Mouse (Mus musculus) cerebral cortex, adult 2 months (tissue): ENCODE data around the gene S100a11.

Source experiments
- WGBS: fragments of 180-500 bp; shearing (Covaris S2); methylation state at CpG from one replicate; pipeline ENCODE4 v1.1.7; 2018; 5-methylcytosine and 5-hydroxymethylcytosine counted together

S100a11 gene

DNA sequence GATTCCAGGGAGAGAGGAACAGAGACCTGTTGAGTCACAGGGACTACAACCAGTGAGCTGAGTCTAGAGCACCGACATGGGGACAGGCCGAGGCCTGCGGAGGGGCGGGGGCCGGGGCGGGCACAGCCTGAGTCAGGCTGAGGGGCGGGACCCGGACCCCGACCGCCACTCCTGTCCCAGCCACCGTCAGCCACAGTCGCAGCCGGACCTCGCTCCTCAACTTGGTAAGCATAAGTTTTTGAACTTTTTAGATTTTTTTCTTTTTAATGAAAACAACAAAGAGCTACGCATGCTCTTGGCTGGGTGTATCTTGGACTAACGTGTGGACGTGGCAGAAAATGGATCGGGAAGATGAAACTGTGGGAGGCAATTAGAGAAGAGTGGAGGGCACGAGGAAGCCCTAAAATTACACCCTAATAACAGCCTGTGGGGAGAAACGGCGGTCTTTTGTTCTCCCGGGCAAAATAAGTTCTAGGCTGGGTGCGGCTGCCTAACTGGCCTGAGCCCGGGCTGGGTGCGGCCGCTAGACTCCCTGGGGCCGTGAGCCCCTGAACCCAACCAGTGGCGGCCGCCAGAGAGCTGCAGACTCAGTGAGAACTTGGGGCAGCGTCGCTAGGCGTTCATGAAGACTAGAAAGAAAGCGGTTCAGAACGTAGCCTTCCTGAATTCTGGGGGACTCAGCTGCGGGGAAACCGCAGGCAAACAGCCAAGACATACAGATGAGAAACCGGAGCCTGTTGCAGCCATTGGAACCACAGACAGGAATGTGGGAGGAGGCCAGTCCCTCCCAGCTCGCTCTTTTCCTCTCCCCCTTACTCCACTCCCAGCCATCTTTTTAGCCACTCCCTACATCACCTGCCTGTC is at the start of gene S100a11:
S100a11 (plus strand) TSS at position 159 of the 864 bp plus-strand sequence.
- WGBS: 5% methylated on average over 38 of the region's 38 CpGs

DNA sequence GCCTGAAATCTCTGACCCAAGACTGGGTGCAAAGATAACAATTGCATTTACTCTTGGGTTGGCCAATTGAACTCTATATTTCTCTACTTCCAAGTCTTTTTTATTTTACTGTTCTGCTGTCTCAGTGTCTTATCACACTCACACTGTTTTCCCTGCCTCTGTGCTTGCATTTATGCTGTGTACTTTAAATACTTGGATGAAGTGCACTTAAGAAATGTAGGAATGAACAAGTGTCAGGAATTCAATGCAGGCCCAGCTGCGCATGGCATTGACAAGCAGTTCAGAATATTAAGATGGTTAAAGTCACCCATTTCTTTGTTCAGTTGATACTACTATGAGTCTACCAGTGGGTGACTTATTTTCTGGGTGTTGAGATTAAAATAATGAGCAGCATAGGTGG is 40.2 kb upstream of the S100a11 start:
- WGBS: 90% methylated on average over 1 of the region's 1 CpGs

DNA sequence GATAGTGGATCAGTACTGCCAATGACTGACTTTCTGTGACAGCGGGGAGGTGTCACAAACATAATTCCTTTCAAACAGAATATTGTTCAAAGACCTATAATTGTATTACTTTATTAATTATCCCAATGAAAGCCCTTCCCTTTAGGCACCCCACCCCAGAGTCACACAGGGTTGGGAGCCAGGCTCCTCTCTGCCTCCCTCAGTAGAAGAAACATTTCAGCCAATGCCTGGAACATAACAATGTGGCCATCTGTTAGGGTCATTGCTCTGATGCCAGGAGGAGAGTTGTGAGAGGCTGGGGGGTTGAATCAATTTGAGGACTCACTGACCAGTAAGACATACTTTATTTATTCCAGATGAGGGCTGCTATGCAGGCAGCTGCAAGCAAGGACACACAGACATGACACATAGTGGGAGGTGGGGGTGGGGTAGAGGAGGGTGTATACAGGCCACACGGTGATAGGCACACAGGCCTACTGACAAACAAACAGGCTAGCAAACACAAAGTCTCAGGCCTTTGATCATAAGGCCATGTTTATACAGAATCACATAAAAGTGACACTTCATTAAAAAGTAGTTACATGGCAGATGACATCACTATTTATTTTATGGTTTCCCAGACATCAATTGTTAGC is 38.2 kb upstream of the S100a11 start:
- WGBS: 74% methylated on average over 2 of the region's 2 CpGs

DNA sequence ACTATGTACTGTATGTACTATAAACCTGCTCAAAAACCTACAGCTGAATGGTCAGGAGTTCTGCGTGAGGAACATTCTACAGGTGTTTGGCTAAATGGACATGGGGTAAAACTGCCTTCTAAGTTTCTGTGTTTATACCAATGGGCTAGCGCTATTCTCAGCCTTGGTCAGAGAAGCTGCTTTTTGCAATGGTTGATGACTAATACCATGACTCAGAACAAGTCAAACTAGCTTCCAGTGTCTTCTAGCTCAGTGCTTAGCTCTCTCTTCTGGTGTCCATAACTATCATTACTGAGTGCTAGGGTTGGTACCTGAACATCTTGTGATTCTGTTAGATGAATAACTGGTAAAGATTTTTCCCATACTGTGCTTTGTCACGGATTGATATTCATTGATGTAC is 34.7 kb upstream of the S100a11 start:
- 79% methylated on average over 3 of the region's 3 CpGs for WGBS

DNA sequence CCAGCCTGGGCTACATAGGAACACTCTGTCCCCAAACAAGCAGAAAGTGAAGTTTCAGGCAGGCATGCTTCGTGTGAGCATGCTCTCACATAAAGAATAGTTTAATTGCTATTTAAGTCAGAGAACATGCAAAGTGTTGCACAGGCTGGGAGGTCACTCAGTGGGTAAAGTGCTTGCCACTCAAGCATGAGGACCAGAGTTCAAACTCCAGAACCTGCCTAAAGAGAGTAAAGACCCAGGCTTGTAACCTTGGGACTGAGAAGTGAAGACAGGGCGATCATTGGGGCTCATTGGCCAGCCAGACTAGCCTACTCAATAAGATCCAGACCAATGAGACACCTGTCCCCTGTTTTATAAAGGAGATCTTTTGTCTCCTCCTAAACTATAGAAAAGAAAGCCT is 31.7 kb upstream of the S100a11 start:
- WGBS: 88% methylated on average over 2 of the region's 2 CpGs

DNA sequence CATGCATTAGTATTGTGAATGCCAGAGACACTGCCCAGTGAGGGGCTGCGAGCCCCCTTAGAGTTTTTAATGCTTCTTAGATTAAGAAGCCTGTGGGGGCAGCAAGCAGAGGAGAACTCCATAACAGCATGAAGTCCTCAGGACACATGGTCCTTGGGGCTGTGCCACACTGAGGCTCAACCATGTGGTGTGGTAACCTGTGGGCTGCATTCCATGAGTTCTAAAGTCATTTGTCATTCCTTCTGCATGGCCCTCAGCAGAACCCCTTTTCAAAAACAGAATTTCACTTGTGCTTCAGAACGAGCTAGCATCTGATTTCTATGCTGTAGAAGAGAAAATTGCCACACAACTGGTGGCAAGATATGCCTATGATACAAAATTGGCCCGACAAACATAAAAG is 28.1 kb upstream of the S100a11 start:
- 80% methylated on average over 3 of the region's 3 CpGs for WGBS

DNA sequence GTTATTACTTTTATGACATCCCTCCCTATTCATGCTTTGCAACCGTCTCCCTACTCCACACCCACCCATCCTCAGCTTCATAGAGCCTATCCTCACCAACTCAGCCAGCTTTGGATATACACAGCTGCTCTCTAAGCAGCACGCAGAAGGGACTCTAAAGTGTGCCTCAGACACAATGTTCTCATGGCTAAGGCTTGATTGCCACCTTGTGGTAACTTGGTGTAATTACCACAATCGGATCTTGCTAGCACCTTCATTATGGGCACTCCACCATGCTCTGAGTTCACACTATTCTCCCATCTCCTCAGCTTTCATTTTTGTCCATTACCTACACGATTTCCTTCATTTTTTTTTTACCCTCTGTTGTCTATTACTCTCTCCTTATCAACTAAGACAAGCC is 26.3 kb upstream of the S100a11 start:
- WGBS: under 1% methylated on average over 4 of the region's 4 CpGs

DNA sequence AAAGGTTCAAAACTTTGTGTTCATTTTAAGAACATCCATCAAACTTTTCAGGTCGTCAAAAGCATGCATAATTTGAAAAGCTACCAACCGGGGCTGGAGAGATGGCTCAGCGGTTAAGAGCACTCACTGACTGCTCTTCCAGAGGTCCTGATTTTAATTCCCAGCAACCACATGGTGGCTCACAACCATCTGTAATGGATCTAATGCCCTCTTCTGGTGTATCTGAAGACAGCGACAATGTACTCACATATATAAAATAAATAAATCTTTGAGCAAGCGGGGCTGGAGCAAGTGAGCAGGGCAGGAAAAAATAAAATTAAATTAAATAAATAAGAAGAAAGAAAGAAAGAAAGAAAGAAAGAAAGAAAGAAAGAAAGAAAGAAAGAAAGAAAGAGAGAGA is 25.5 kb upstream of the S100a11 start:
- 26% methylated on average over 5 of the region's 5 CpGs for WGBS

DNA sequence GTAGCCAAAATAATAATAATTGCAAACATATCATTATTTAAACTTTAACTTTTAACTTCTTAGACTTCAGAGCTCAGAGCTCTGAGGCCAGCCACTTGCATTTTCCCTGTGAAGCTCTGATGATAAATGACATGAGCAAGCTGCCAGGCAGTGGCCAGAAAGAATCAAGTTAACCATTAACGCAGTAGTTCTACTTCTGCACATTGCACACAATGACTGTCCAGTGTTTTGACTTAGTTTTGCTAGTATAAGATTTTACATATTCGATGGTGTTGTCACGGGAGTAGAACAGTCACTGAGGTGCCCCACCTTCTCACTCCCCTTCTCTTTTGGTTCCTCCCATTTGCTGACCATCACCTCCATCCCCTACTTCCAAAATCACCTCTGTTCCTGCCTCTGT is 23.2 kb upstream of the S100a11 start:
- 87% methylated on average over 3 of the region's 3 CpGs for WGBS

DNA sequence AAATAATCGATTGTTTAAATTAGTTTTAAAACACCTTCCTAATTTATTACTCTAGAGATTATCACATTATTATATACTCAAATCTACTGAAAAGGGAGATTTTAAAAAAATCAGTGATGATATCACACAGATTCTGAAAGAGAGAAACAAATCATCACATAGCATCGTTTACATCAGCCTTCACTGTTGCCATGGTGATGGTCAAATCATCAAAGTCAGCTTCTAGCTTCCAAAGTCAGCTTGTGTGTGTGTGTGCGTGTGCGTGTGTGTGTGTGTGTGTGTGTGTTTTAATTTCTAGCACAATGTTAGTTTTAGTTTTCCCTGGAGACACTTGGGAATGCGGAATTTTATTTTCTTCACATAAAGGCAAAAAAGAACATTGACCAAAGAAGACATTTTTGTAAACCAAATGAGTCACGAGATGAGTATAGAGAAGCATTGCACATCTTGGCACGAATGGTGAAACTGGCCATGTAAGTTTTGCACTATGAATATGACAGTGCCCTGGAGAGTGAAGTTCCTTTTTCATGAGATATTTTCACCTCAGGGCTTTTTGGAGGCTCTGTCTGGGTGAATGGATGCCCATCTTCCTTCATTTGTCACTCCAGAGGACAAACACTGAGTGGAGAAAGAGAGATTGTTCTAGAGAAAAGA is 15.6 kb upstream of the S100a11 start:
- WGBS: 65% methylated on average over 7 of the region's 7 CpGs

DNA sequence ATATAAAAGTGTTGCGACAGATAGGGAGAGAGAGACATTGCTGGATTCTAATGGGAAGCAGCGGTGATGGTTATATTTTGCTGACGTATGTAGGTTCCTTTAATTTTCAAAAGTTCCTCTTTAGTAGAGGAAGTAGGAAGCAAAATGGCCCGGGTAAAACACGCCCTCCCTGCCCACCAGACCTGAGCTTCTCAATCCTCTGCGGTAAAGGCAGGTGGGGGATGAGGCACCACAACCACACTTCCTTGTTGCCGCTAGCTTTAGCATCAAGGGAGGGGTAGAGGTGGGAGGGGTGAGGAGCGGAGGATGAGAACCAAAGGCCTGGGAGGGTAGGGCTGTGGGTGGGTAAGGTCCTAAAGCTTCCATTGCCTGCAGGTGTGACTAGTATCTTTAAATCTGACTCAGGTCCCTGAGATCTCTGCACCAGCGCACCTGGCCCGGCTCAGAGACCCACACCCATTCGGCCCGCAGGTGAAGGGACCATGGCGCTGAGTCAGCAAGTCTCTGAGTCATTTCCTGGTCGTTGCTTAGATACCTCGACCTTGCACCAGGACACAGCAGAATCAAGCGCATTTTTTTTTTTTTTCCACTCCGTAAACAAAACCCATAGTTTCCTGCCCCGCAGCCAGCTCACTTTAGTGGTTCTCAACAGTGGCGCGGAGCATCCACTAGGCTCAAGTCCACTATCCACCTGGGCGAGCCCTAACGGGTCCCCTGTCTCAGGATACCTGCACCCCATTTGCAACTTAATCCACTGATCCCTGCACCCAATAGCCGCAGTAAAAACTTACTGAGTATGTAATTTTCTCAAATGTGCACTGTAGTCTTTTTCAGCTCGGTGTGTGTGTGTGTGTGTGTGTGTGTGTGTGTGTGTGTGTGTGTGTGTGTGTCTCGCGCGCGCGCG is 14.1 kb upstream of the S100a11 start:
- 46% methylated on average over 30 of the region's 30 CpGs for WGBS

DNA sequence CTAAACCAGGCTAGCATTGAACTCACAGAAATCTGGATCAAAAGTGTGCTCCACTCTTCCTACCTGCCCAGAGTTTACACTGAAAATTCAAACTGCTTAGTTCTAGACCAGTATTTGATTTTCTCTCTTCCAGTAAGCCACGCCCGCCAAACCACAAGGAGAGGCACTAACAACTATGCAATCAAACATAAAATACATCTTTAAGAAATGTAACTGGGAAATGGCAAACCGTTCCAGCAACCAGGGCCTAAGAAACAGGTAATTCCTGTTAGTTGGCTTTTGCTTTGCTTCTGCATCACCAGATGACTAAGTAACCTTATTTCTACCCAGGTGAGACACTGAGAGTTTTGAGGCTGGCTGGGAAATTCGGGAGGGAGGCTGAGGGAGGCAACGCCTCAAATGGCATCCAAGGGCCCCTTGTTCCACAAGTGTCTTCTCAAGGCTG is 13.4 kb upstream of the S100a11 start:
- WGBS: 76% methylated on average over 5 of the region's 5 CpGs

DNA sequence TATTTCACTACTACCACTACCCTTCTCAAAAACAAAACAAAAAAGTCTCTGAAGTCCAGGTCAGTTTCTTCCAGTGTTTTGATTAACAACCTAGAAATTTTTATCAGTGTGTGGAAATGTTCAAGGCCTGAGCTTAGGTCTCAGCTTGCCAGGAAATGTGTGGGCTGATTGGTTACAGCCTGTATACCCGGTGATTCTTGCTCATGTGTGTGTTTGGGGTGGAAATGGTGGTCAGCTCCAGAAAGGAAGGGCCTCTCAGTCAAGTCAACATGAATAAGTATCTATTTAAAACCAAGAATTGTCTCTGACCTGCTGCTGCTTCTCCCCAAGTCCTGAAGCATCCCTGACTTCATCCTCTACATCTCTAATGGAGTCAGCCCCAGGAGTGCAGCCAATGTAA is 11.0 kb upstream of the S100a11 start:
- 61% methylated on average over 1 of the region's 1 CpGs for WGBS

DNA sequence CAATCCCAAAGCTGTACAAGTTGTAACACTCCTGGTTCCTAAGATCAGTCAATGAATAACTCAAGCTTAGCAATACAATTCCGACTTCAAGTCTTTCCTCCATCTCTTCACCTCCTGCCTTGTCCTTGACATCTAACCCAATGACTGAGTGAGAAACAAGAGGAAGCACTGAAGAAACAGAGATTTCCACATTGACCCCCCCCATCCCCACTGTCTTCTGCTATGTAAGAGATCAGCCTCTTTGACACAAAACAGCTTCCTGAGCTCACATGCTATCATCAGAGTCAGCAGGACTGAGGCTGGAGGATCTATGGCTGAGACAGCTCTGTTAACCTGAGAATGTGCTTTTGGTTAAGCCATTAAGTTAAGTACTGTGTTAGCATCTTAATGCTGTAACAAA is 9.3 kb upstream of the S100a11 start:
- WGBS: 97% methylated on average over 1 of the region's 1 CpGs

DNA sequence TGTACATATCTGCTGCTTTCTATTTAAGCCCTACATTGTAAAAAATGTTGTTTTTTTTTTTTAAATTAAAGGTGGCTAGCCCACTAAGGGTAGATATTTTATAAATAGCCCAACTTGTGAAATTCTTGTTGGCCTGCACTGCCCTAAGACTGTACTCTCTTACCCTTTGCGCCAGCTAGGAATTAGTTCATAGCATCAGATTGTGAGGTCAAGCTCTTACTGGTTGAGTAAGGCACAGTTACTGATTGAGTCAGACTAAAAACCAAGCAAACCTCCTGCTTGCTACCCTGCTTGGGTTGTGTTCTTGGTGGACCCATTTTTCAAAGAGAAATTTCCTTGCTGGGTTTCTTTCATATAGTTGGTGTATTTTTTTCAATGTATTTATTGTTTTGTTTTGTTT is 8.5 kb upstream of the S100a11 start:
- 98% methylated on average over 1 of the region's 1 CpGs for WGBS

DNA sequence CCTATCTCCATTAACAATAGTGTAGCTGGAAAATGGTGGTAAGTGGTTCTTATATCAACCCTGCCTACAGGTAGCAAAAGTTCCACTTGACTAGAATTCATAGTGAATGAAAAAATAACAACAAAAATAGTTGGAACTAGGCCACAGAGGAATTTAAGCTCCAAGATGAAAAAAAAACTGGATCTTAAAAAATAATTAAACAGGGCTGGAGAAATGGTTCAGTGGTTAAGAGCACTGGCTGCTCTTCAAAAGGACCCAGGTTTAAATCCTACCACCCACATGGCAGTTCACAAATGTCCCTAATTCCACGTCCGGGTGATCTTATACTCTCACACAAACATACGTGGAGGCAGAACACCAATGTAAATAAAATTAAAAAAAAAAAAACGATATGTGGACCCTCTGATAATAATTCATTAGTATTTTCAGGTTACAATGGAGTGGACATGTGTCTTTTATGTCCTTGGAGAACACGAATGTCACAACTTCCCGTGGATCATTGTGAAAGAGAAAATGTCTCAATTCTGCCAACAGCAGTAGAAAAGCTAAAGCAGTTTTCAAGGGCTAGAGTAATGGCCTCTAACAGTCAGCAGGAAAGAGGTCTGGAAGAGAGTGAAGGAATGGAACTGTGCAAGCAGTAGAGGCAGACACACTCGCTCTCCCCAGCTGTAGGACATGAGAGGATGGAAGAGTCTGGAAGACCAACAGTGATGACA is 7.7 kb upstream of the S100a11 start:
- 79% methylated on average over 7 of the region's 7 CpGs for WGBS

DNA sequence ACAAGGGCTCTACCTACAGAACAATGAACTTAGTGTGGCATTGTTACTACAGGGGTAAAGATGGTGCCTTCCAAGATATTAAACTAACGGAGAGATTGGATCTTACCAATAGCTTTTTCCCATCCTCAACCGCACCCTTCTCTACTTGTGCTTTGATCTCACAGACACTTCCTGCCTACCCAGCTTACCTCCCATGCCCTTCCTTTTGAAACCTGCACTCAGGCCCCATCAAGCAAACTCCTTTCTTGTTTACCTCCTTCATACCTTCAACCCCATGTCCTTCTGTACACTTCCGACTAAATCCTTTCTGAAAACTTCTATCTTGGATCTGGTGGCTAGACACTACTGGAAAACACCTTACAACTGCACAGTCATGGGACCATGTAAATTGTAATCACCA is 5.7 kb upstream of the S100a11 start:
- 93% methylated on average over 3 of the region's 3 CpGs for WGBS

DNA sequence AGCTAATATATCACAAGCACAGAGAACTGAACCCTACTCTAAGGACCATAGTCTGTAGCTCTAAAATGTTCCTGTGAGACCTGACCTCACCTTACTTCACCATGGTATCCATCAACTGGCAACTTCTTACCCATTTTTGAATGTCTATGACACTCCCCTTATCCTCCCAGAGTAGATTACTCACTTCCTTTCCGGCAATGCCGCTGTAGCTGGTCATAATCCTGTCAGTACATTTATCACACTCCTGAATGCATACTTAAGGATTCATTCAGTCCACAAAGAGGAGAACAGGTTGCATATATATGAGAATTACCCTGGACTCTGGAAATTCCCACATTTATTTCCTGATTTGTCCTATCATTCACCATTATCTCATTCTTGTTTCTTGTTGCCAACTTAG is 2.9 kb upstream of the S100a11 start:
- WGBS: 91% methylated on average over 2 of the region's 2 CpGs

DNA sequence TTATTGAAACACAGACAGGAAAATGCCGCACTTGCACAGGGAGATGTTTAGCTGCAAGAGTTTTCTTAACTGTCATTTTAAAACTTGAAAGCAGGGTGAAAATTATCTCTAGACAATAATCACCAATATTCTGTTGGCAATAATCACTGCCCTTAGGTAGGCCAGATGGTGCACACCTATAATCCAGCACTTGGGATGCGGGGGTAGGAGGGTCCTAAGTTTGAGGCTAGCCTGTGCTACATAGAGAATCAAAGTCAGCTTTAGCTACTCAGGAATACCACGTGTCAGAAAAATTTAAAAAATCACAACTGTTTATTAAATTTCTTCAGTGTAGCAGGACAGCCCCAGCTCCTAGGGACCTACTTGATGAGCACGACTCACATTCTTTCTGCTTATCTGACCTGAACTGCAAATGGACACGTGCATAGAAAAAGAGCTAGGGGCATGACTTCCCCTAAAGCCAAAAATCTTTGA is 395 bp upstream of the S100a11 start:
- WGBS: 73% methylated on average over 5 of the region's 5 CpGs

DNA sequence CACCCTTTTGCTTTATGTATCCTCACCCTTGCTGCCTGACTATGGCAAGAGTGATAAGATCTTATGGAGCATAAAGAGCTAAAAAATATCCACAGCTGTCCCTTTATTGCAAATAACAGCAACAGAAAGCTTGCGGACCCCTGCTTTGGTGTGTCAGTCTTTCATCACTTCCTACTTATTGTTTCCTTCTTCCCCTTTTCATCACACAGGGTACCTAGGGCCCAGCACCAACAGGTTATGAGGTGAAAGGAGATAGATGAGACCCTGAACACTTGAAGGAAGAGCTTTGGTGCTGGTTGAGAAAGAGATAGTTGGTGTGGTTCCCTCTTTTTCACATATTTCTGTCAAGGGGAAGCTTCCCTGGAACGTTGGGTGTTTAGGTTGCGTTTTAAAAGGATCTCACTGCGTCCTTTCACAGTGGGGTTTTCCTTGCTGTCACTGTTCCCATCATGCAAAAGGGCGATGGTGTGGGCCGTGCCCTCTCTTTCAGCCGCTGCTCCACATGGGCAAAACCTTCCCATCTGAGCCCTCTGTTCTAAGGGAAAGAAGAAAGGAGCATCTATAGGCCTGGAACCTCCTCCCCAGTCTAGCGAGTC is 1.3 kb downstream of the S100a11 start:
- 83% methylated on average over 8 of the region's 8 CpGs for WGBS

DNA sequence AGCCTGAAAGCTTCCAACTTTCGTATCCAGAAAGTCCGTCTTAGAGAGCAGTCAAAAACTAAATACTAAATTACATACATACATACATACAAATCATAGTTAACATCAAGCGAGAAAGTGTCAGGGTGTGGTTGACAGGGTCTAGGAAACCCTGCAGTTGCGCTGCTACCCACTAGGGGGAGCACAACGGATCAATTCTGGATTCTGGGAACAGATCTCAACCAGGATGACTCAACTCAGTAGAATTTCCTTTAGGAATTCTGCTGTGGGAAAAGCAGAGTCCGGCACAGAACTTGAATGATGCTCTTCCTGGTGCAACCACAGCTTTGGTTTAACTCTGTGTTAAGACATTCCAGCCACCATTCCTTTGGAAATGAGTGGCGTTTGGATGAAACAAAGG is 2.3 kb downstream of the S100a11 start:
- 35% methylated on average over 7 of the region's 7 CpGs for WGBS
